Mouse (Mus musculus): ENCODE measurements around the gene Fbxo5. TPM values are rescaled to one million over a fixed set of nuclear protein-coding genes. Genes with fewer than 3 reads are reported as not detected.

The Fbxo5 gene
- polyA plus RNA-seq, 1 experiment from 2014 or later = 99.5 TPM

GRCm38 (mm10) chr10:5807683-5808082 lies 2.3 kb upstream of the Fbxo5 start:
- H3K4me3 ChIP-seq (replicated peaks) = no peak overlapping the region
- peaks cover 17% of the 10 kb centered on the region for H3K36me3 ChIP-seq
- no peak overlapping the region for H3K27ac ChIP-seq
- H3K9me3 ChIP-seq = no peaks in the 10 kb centered on the region
- H3K9ac ChIP-seq (replicated peaks) = no peak overlapping the region
- H3K4me1 ChIP-seq (replicated peaks) = peaks cover 12% of the 10 kb centered on the region
- H3K27me3 ChIP-seq = no peaks in the 10 kb centered on the region
- H3K4me2 ChIP-seq = no peak overlapping the region
- no peak for ATAC-seq (ENCODE audit: insufficient number of reproducible peaks, insufficient read depth, low FRiP score, low TSS enrichment, low read depth)
- WGBS = 87% methylated on average over 2 of the region's 2 CpGs

GRCm38 (mm10) chr10:5806996-5807395 lies 1.6 kb upstream of the Fbxo5 start:
- H3K9ac ChIP-seq (replicated peaks) = no peak overlapping the region
- peaks cover 17% of the 10 kb centered on the region for H3K4me1 ChIP-seq (replicated peaks)
- 67% methylated on average over 4 of the region's 4 CpGs for WGBS

GRCm38 (mm10) chr10:5806416-5806815 lies 1.0 kb upstream of the Fbxo5 start:
- peaks cover 17% of the 10 kb centered on the region for H3K36me3 ChIP-seq
- peaks cover 21% of the 10 kb centered on the region for H3K4me1 ChIP-seq (replicated peaks)
- H3K9me3 ChIP-seq = no peaks in the 10 kb centered on the region
- H3K4me2 ChIP-seq = peak overlapping the region; percentile 54
- no peak for ATAC-seq (ENCODE audit: insufficient number of reproducible peaks, insufficient read depth, low FRiP score, low TSS enrichment, low read depth)
- H3K4me3 ChIP-seq (replicated peaks) = peak overlapping the region; percentile 80
- H3K27ac ChIP-seq = peak overlapping the region; percentile 93
- H3K9ac ChIP-seq (replicated peaks) = peak overlapping the region; percentile 66
- H3K27me3 ChIP-seq = no peaks in the 10 kb centered on the region
- 19% methylated on average over 8 of the region's 8 CpGs for WGBS

More at GRCm38 (mm10) chr10:5806996-5807395, 1.6 kb upstream of the Fbxo5 start:
- H3K4me3 ChIP-seq (replicated peaks) = no peak overlapping the region
- H3K27ac ChIP-seq = no peak overlapping the region
- no peak overlapping the region for H3K4me2 ChIP-seq
- H3K36me3 ChIP-seq = peaks cover 17% of the 10 kb centered on the region
- H3K27me3 ChIP-seq = no peaks in the 10 kb centered on the region
- no peak for ATAC-seq (ENCODE audit: insufficient number of reproducible peaks, insufficient read depth, low FRiP score, low TSS enrichment, low read depth)
- no peaks in the 10 kb centered on the region for H3K9me3 ChIP-seq

- peak; percentile 94 for ATAC-seq (ENCODE audit: insufficient number of reproducible peaks, insufficient read depth, low FRiP score, low TSS enrichment, low read depth)
- Histone ChIP-seq H3K4me2 (peak overlapping the region; percentile 54), H3K9ac (replicated peaks) (peak overlapping the region; percentile 66), H3K4me1 (replicated peaks) (peaks cover 21% of the 10 kb centered on the region), H3K4me3 (replicated peaks) (peak overlapping the region; percentile 80), H3K27me3 (no peaks in the 10 kb centered on the region), H3K27ac (peak overlapping the region; percentile 93), H3K9me3 (no peaks in the 10 kb centered on the region), H3K36me3 (peaks cover 22% of the 10 kb centered on the region)
- under 1% methylated on average over 43 of the region's 43 CpGs for whole genome bisulfite sequencing
Observed at GRCm38 (mm10) chr10:5805731-5806307, 419 bp upstream of the Fbxo5 start.

GRCm38 (mm10) chr10:5804691-5805156 lies 676 bp downstream of the Fbxo5 start:
- H3K4me2 ChIP-seq = peak overlapping the region; percentile 90
- no peaks in the 10 kb centered on the region for H3K27me3 ChIP-seq
- H3K4me3 ChIP-seq (replicated peaks) = peak overlapping the region; percentile 80
- ATAC-seq (ENCODE audit: insufficient number of reproducible peaks, insufficient read depth, low FRiP score, low TSS enrichment, low read depth) = peak; percentile 48
- H3K36me3 ChIP-seq = peaks cover 33% of the 10 kb centered on the region
- H3K27ac ChIP-seq = peak overlapping the region; percentile 94
- peak overlapping the region; percentile 75 for H3K9ac ChIP-seq (replicated peaks)
- WGBS = under 1% methylated on average over 23 of the region's 24 CpGs
- H3K9me3 ChIP-seq = no peaks in the 10 kb centered on the region
- peaks cover 21% of the 10 kb centered on the region for H3K4me1 ChIP-seq (replicated peaks)

GRCm38 (mm10) chr10:5803739-5804138 lies 1.7 kb downstream of the Fbxo5 start:
- ATAC-seq (ENCODE audit: insufficient number of reproducible peaks, insufficient read depth, low FRiP score, low TSS enrichment, low read depth) = no peak
- H3K4me2 ChIP-seq = peak overlapping the region; percentile 90
- no peaks in the 10 kb centered on the region for H3K9me3 ChIP-seq
- H3K4me3 ChIP-seq (replicated peaks) = peak overlapping the region; percentile 80
- H3K36me3 ChIP-seq = peaks cover 37% of the 10 kb centered on the region
- H3K9ac ChIP-seq (replicated peaks) = peak overlapping the region; percentile 54
- no peaks in the 10 kb centered on the region for H3K27me3 ChIP-seq
- peaks cover 21% of the 10 kb centered on the region for H3K4me1 ChIP-seq (replicated peaks)
- 0% methylated on average over 1 of the region's 1 CpGs for WGBS
- H3K27ac ChIP-seq = no peak overlapping the region

- H3K4me3 ChIP-seq (replicated peaks) = peak overlapping the region; percentile 80
- H3K27me3 ChIP-seq = no peaks in the 10 kb centered on the region
- H3K9me3 ChIP-seq = no peaks in the 10 kb centered on the region
- WGBS = 35% methylated on average over 6 of the region's 6 CpGs
- peak overlapping the region; percentile 90 for H3K4me2 ChIP-seq
- peaks cover 21% of the 10 kb centered on the region for H3K4me1 ChIP-seq (replicated peaks)
- peaks cover 46% of the 10 kb centered on the region for H3K36me3 ChIP-seq
- no peak for ATAC-seq (ENCODE audit: insufficient number of reproducible peaks, insufficient read depth, low FRiP score, low TSS enrichment, low read depth)
- no peak overlapping the region for H3K27ac ChIP-seq
- peak overlapping the region; percentile 54 for H3K9ac ChIP-seq (replicated peaks)
Observed at GRCm38 (mm10) chr10:5802866-5803265, 2.5 kb downstream of the Fbxo5 start.

GRCm38 (mm10) chr10:5800490-5800889 lies 4.9 kb downstream of the Fbxo5 start:
- ATAC-seq (ENCODE audit: insufficient number of reproducible peaks, insufficient read depth, low FRiP score, low TSS enrichment, low read depth) = no peak
- H3K9ac ChIP-seq (replicated peaks) = no peak overlapping the region
- H3K4me1 ChIP-seq (replicated peaks) = peaks cover 21% of the 10 kb centered on the region
- H3K4me3 ChIP-seq (replicated peaks) = no peak overlapping the region
- H3K4me2 ChIP-seq = no peak overlapping the region
- H3K36me3 ChIP-seq = peaks cover 47% of the 10 kb centered on the region
- no peaks in the 10 kb centered on the region for H3K27me3 ChIP-seq
- H3K27ac ChIP-seq = no peak overlapping the region
- H3K9me3 ChIP-seq = no peaks in the 10 kb centered on the region
- WGBS = 94% methylated on average over 1 of the region's 1 CpGs

- H3K9me3 ChIP-seq = no peaks in the 10 kb centered on the region
- peaks cover 13% of the 10 kb centered on the region for H3K4me1 ChIP-seq (replicated peaks)
- no peak overlapping the region for H3K9ac ChIP-seq (replicated peaks)
- peaks cover 47% of the 10 kb centered on the region for H3K36me3 ChIP-seq
- H3K27ac ChIP-seq = no peak overlapping the region
- no peaks in the 10 kb centered on the region for H3K27me3 ChIP-seq
- H3K4me3 ChIP-seq (replicated peaks) = no peak overlapping the region
- H3K4me2 ChIP-seq = no peak overlapping the region
- no peak for ATAC-seq (ENCODE audit: insufficient number of reproducible peaks, insufficient read depth, low FRiP score, low TSS enrichment, low read depth)
- 81% methylated on average over 4 of the region's 4 CpGs for WGBS
Observed at GRCm38 (mm10) chr10:5798069-5798468, 7.3 kb downstream of the Fbxo5 start.

GRCm38 (mm10) chr10:5790657-5791056 lies 14.7 kb downstream of the Fbxo5 start:
- 18% methylated on average over 12 of the region's 12 CpGs for WGBS
- Histone ChIP-seq H3K27ac (no peak overlapping the region), H3K27me3 (peaks cover 3% of the 10 kb centered on the region; the same call in 1 of the 2 replicates), H3K4me2 (no peak overlapping the region), H3K4me3 (replicated peaks) (no peak overlapping the region), H3K9me3 (no peaks in the 10 kb centered on the region), H3K4me1 (replicated peaks) (no peaks in the 10 kb centered on the region), H3K36me3 (no peaks in the 10 kb centered on the region), H3K9ac (replicated peaks) (no peak overlapping the region)
- ATAC-seq (ENCODE audit: insufficient number of reproducible peaks, insufficient read depth, low FRiP score, low TSS enrichment, low read depth) = no peak

- ATAC-seq (ENCODE audit: insufficient number of reproducible peaks, insufficient read depth, low FRiP score, low TSS enrichment, low read depth) = no peak
- Histone ChIP-seq H3K4me1 (replicated peaks) (no peaks in the 10 kb centered on the region), H3K4me3 (replicated peaks) (no peak overlapping the region), H3K27ac (no peak overlapping the region), H3K4me2 (no peak overlapping the region), H3K36me3 (no peaks in the 10 kb centered on the region), H3K9me3 (no peaks in the 10 kb centered on the region), H3K27me3 (peaks cover 3% of the 10 kb centered on the region; the same call in 1 of the 2 replicates), H3K9ac (replicated peaks) (no peak overlapping the region)
- 30% methylated on average over 4 of the region's 4 CpGs for WGBS
Observed at GRCm38 (mm10) chr10:5786923-5787322, 18.5 kb downstream of the Fbxo5 start.

Data from limb, embryonic 12.5 days (tissue).